Mouse (Mus musculus) spleen, postnatal 36 days (tissue): Measurements from ENCODE around the gene Hist1h4d.
A peak's percentile ranks its signal among the peaks of the same experiment; 100 is the strongest.
"Not testable (repeated sequence)": the region's sequence is repeated elsewhere in the genome, so short reads cannot be mapped to it uniquely, and the experiment has no call there.

Experiments
- DNase-seq, 2 experiments: peaks; one replicate each; pipeline ENCODE4 v3.0.0; 2022; ENCODE audit warnings: low spot score in 2 of 2, mixed read lengths in 1 of 2

Gene Hist1h4d

GRCm38 (mm10) chr13:23551146-23551834 lies 30.1 kb upstream of the Hist1h4d start, which contains the start of gene Hist1h4f:
Hist1h4f (minus strand) TSS chr13:23551648.
- peak; percentile 81 to 89 for DNase-seq

DNA sequence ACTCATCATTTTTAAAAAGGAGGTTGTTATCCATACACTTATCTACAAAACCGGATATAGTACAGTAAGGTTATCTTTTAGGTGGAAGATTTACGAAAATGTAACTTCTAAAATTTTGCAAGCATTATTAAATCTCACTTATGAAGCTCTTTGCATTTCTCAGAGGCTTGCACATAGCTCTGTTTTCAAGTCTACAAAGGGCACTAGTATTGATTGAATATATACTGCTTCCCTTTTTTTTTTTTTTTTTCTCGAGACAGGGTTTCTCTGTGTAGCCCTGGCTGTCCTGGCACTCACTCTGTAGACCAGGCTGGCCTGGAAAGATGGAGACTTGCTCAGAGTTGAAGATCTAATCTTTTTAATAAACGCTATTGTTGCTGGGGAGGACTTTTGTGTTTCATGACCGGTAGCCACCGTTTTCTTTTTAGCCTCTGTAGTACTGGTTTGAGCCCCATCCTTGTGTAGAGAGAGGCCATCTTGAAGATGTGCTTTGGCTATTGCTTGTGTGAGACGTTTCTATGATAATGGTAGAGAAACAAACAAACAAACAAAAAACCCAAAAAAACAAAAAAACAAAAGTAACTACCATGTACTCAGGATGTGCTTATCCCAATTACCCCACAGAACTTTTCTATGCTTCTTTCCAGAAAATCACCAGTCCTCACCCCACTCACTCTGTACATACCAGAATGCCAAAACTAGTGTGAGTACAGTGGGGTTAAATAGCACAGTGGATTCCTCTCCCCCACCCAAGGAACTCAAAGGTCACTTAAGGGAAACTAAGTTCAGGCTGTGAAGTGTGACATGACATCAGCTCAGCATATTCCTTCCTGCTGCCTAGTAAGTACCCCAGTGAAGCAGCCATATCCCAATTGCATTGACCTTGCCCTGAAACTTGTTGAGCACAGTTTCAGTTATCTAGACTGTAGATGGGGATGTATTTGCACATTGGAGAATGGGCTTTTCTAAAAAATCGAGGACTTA lies 29.2 kb upstream of the Hist1h4d start:
- DNase-seq: no peak

DNA sequence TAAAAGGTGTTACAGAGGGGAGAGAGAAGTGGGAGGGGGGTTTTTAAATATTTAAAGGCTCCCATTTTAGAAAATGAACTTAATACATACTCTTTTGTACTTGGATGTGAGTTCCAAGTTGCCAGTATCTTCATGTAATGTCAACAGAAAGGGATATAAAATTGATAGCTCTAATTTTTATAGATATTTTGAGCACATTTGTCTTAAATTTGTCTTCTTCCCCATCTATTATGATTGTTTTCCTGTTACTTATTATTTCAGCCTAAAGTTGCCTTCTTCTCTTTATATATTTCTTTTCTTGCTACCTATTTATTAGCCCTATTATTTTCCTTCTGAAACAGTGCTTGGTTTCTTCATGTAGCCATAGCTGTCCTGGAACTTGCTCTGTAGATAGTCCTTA lies 28.4 kb upstream of the Hist1h4d start, which contains the start of gene Hist1h1d:
Gene Hist1h1d (plus strand): TSS at position 301 of the 400 bp plus-strand sequence.
- DNase-seq: no peak

GRCm38 (mm10) chr13:23554393-23554792 lies 27.0 kb upstream of the Hist1h4d start:
- no peak for DNase-seq

DNA sequence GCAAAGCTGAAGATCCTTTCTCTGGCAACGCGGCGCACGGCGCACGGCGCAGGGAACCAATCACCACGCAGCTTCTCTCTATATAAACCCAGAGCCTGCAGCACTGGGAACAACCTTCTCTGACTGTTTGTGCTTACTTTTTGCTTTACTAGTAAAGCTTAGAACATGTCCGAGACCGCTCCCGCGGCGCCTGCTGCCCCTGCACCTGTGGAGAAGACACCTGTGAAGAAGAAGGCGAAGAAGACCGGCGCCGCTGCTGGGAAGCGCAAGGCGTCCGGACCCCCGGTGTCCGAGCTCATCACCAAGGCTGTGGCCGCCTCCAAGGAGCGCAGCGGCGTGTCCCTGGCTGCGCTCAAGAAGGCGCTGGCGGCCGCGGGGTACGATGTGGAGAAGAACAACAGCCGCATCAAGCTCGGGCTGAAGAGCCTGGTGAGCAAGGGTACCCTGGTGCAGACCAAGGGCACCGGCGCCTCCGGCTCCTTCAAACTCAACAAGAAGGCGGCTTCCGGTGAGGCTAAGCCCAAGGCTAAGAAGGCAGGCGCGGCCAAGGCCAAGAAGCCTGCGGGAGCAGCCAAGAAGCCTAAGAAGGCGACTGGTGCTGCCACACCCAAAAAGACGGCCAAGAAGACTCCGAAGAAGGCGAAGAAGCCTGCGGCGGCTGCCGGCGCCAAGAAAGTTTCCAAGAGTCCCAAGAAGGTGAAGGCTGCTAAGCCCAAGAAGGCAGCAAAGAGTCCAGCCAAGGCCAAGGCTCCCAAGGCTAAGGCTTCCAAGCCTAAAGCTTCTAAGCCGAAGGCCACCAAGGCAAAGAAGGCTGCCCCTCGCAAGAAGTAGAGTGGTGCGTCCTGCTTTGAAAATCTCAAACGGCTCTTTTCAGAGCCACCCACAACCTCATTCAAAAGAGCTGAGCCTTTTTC lies 26.2 kb upstream of the Hist1h4d start:
- DNase-seq: peak; percentile 87 to 91

DNA sequence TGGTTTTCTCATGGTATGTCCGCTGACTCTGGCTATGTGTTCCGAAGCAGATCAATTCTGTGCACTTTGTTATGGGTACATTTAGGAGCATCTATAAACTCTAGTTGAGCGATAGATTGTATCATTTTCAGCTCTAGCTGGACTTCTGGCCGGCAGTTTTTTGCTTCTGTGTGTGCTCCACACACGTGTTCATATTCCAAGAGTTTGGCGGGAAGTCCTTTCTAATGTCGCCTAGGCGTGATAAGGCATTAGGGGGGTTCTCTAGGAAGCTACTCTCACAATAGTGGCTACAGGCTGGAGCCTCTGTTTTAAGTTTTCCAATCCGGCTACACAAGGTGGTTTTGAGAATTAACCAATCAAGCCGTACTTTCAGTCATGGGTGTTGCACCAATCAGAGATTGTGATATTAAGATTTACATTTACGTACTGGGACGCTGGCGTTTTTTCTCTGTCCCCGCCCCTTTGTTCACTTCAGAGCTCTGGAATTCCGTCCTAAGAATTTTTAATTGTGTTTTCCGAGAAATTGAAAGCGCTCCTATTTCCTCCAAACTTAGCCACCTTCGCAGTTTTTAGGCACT lies 25.5 kb upstream of the Hist1h4d start:
- peak; percentile 76 to 82 for DNase-seq

DNA sequence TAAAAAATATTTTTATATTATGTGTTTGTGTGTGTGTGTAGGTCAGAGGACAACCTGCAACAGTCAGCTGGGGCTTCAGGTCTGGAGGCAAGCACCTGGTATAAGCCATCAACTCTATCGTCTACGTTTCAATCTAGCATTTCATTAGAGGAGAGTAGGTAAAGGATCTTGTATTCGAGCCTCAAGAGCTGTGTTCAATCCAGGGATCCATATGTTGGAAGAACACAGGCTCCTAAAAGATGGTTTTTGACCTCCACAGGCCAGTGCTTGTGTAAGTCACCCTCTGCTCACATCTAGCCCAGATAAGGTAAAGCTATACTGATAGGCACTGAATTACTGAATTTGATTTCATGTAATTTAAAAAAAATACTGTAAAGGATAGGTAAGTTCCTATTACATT lies 24.5 kb upstream of the Hist1h4d start:
- no peak for DNase-seq

GRCm38 (mm10) chr13:23560699-23561098 lies 20.7 kb upstream of the Hist1h4d start:
- not testable (repeated sequence) for DNase-seq

DNA sequence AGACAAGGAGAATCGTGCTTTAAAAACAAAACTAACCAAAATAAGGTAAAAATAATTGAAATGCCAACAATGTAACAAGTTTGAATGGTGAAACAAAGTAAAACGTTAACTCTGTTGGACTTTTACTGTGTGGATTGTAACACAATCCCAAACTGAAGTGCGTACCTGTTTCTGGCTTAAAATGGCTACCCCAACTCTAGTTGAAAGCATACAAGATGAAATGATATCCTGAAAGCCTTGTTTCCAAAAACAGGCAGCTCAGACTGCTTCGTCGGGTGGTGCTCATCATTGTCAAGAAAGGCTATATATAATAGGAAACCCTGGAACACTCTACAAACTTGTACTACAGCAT lies 19.9 kb upstream of the Hist1h4d start:
- DNase-seq: not testable (repeated sequence)

- DNase-seq: peak; percentile 94 to 96
Measured at GRCm38 (mm10) chr13:23561883-23562659, 19.3 kb upstream of the Hist1h4d start, which contains the start of gene Hist1h3e. Hist1h3e (minus strand) TSS chr13:23562369.

DNA sequence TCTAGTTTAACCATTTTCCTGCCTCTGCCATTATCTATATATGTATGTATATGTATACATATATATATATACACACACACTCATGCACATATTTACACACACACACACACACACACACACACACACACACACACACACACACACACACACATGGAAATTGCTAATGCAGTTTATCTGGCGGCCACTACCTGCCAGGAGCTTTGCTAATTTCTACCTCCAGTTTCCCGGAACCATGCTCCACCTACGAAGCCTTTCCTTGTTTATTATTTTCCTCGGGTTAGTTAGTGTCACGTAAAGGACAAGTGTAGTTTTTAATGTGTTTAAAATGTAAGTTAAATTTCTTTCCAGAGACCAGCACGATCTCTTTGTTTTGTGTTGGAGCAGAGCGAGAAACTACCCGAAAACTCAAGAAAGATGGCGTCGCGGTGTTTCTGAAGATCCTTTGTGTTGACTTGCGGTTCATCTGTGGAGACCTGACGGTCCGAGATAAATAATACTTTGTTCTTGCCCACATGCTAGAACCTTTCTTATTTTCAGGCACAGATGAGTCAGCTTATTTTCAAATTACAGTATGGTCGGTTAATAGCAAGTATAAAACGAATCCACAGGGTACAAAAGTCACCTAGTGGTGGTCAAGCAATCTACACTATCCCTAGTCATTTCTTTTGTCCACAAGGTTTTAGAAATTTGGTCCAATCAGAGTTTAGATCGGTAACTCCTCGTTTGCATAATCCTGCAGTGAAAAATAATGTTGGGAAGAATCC lies 18.5 kb upstream of the Hist1h4d start:
- DNase-seq: peak; percentile 27 to 54

- no peak for DNase-seq
Measured at GRCm38 (mm10) chr13:23564482-23564881, 16.9 kb upstream of the Hist1h4d start.

DNA sequence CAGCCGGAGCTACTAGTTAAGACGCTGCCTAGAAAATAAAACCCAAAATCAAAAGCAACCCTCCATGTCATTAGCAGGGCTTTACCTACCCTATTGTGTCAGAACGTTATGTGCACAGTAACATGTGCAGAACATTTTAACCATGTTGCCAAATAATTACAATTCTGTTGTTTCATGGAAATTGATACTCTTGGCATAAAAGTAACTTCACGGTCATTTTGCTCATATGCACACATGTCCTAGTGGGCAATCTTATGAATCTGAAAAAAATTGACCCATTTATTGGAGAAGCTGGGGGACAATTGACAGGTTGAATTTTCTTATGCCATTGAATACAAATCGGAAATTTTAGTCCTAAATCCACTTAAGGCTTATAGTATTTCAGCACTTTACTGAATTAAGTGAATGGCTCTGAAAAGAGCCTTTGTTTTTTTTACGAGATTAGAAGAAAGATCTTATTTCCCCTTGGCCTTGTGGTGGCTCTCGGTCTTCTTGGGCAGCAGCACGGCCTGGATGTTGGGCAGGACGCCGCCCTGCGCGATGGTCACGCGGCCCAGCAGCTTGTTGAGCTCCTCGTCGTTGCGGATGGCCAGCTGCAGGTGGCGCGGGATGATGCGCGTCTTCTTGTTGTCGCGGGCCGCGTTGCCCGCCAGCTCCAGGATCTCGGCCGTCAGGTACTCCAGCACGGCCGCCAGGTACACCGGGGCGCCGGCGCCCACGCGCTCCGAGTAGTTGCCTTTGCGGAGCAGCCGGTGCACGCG lies 11.0 kb upstream of the Hist1h4d start:
- not testable (repeated sequence) for DNase-seq

- DNase-seq: peak; percentile 80 to 88
Measured at GRCm38 (mm10) chr13:23571022-23571503, 10.3 kb upstream of the Hist1h4d start, which contains the start of the genes Hist1h2ae and Hist1h2bg. Hist1h2ae (minus strand) TSS chr13:23571220. Hist1h2bg (plus strand) TSS chr13:23571396.

GRCm38 (mm10) chr13:23571504-23572217 lies 9.7 kb upstream of the Hist1h4d start:
- DNase-seq: not testable (repeated sequence)

GRCm38 (mm10) chr13:23572218-23573033 lies 9.0 kb upstream of the Hist1h4d start:
- DNase-seq: no peak
